Mouse (Mus musculus) ES-E14 (cell line): ENCODE results near the gene Gucy2d.

ENCODE experiments used
- HCFC1 ChIP-seq: IDR thresholded peaks from 2 replicates; pipeline ENCODE4 v1.6.1; 2012; ENCODE audit warnings: low read length, inconsistent platforms, borderline replicate concordance; ENCODE audit not compliant: insufficient read depth
- MAFK ChIP-seq: IDR thresholded peaks from 2 replicates; pipeline ENCODE4 v1.6.1; 2014; ENCODE audit warnings: mild to moderate bottlenecking, low read depth, low read length, inconsistent platforms; ENCODE audit not compliant: insufficient read depth
- ZC3H11A ChIP-seq: IDR thresholded peaks from 2 replicates; pipeline ENCODE4 v1.6.1; 2012; ENCODE audit warnings: low read depth, mild to moderate bottlenecking, inconsistent platforms, low read length, borderline replicate concordance

- no peak for TF ChIP-seq ZC3H11A
- no peak for TF ChIP-seq MAFK
- TF ChIP-seq HCFC1: no peak
Observed at GRCm38 (mm10) chr7:98448309-98448630, 8.1 kb downstream of the Gucy2d start.
